Mouse (Mus musculus): ENCODE data around the gene Kdm2a. TPM values are rescaled to one million over a fixed set of nuclear protein-coding genes. Genes with fewer than 3 reads are reported as not detected.
"Not testable (repeated sequence)": the region's sequence is repeated elsewhere in the genome, so short reads cannot be mapped to it uniquely, and the experiment has no call there.

Gene Kdm2a
- total RNA-seq, 2 experiments from 2014 or later: 70.6 to 85.0 TPM

DNA sequence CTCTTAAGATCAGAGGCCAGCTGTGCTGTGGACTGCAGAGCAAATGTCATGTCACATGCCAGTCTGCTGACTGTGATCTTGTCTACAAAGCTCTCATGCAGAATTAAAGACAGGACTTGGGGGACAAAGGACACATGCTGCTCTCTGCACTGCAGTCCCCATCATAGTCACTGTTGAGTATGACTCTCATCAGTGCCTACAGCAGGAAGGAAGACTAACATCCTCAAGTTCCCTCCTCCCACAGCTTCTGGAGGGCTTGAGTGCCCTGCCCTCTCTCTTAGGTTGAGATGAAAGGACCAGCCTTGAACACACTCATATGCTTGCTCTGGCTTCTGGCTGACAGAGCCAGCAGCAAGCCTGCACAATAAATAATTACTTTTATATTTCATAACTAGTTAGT, 19.6 kb upstream of the Kdm2a start:
- no peak for DNase-seq (ENCODE audit: extremely low spot score in 1 of 2, low spot score in 1 of 2)

DNA sequence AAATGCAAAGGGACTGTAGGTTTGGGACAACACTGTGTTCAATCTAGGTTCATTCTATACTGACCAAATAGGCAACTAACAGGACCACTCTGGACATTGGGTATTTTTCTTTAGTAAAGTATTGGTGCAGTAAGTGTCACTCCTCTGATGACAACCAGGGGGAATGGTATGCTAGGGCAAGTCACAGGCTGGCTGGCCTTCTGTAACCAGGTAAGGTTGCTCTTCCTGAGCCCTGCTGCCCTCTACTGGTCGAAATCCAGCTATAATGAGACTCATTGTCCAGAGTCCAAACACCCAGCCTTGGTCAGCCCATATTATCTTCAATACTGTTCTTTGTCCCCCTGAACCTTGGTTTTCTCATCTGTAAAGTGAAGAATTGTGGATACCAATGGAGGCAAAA, 19.1 kb upstream of the Kdm2a start:
- peak in 1 of 2 experiments; percentile 72 for DNase-seq (ENCODE audit: extremely low spot score in 1 of 2, low spot score in 1 of 2)

DNA sequence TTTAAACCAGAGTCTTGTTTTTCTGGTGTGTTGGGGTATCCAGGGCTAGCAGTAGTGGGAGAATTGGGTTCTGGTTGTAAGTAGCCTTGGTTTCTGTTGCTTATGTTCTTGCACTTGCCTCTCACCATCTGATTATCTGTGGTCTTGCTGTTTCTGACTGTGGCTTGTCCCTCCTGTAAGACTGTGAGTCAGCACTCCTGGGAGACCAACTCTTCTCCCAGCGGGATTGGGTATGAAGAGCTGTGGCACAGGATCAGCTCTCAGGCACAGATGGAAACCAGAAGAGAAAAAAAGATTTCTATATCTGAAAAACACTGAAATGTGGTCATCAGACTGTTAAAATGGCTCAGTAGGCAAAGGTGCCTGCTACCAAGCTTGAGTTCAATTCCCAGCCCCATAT, 16.5 kb upstream of the Kdm2a start:
- no peak for DNase-seq (ENCODE audit: extremely low spot score in 1 of 2, low spot score in 1 of 2)

DNA sequence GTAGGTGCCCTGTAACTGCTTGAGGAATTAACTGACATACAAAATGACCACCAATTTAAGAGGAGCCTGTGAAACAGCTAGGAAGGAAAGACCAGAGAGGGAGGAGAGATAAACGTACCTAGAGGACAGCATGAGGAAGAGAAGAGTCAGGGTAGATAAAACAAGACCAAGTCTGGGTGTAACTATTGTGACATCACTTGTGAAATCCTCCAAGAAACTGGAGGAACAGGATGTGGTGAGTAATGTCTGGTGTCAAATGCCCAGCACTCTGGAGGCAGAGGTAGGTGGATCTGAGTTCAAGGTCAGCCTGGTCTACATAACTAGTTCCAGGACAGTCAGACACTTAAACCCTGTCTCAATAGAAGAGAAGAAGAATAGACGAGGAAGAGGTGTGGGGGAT, 11.0 kb upstream of the Kdm2a start:
- no peak for DNase-seq (ENCODE audit: extremely low spot score in 1 of 2, low spot score in 1 of 2)

DNA sequence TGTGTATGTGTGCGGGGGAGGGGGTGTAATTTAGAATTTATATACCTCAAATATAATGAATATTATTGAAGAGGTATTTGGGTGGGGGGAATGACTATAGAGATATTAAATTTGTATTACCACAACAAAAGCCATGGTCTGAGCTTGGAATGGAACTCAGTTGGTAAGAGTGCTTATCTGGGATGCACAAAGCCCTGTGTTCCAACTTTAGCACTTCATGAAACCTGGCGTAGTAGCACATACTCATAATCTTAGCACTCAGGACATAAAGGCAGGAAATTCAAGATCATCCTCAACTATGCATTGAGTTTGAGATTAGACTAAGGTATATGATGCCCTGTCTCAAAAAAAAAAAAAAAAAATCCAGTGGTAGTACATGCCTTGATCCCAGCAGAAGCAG, 6.8 kb upstream of the Kdm2a start:
- no peak for DNase-seq (ENCODE audit: extremely low spot score in 1 of 2, low spot score in 1 of 2)

DNA sequence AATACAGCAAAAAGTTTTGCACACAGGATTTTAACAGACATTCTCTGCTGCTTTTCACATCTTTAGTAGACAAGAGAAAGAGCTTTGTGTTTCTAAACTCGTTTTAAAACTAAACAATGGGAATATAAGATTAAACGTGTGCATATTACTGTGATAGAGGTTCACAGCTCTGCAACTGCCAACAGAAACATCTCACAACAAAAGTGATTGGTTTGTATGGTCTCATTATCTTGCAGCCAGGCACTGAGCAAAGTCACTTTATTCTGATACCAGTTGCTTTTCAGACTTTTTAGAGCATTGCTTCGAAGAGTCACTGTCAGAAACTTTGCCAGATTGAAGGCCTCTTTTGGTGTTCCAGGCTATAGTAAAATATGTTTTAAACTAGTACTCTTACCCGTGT, 874 bp upstream of the Kdm2a start:
- no peak for DNase-seq (ENCODE audit: extremely low spot score in 1 of 2, low spot score in 1 of 2)

DNA sequence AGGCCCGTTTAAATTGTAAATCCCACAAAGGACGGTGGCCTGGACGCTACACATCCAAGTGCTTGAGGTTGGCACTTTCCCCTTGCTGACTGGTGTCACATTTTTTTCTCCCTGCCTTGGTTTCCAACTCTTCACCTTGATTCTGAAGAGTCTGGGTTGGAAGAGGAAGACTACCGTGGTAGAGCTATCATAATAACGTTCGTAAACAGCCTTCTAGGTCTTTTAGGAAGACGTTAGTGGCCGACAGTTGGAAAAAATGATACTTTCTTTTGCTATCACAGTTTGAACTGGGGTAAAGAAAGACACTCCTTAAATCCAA, 504 bp upstream of the Kdm2a start:
- no peak for DNase-seq (ENCODE audit: extremely low spot score in 1 of 2, low spot score in 1 of 2)

DNA sequence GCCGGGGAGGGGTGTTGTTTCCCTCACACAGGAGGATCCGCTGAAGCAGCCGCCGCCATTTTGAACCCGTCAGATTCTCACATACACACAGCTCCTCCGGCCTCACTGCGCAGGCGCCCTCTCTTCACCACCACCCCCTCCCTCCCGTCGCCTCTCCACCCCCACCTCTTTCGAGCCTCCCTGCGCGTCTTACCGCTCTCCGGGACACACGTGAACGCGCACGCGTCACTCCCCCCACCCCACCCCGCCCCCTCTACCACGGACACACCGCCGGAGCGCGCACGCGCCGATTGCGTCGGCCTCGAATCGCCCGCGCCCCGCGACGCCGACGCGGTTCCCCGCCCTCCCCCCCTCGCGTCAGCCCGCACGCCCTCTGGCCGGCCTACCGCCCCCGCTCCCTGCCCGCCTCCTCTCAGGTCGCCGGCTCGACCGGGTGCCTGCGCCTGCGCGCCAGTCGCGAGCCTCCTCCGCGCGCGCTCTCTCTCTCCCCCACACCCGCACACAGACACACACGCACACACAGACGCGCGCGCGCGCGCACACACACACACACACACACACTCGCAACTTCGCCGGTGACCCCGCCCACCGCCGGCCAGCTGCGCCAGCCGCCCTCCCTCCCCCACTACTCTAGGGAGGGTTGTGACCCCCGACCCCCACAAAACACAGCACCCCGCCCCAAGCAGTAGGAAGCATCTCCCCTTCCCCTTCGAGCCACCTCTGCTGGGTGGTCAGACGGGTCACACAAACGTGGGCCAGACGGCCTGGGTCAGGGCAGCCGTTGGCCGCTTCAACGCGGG, 887 bp downstream of the Kdm2a start:
- peak; percentile 88 to 90 for DNase-seq (ENCODE audit: extremely low spot score in 1 of 2, low spot score in 1 of 2)

DNA sequence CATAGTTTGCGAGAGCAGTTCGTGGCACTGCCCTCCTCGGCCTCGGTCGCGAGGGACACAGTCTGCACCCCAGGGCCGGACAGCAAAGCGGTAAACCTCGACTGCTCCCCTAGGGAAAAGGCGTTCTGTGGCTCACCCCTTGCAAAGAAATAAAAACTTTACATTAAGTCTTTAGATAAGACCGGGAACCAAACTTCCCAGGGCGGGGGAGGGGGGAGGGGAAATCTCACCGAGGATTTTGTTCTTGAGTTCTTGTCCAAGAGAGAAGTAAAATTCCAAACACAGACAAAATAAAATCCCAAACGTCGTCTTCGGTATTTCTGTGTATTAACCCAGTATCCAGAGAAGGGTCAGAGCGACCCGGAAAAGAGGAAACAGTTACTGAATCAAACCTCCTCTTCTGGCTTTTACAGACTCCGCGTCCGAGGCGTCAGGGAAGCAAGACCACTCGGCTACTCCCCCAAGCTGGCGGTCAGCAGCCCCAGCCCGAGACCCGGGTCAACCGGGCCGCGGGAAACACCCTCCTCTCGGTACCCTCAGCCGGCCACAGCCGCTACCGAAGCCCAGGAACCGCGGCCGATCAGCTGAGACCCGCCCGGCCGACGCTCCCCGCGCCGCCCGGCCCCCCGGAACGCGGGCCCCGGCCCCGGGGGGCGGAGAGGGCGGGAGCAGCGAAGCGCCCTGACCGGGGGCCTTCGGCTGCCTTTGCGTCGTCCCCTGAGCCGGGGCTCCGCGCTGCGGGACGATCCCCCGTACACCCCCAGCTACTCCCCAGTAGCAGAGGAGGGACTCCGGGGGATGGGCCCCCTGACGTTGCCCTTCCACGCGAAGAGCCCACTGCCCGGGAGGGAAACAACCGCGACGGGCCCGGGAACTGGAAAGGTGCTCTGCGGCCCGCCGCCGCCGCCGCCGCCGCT, 1.7 kb downstream of the Kdm2a start:
- peak; percentile 21 to 29 for DNase-seq (ENCODE audit: extremely low spot score in 1 of 2, low spot score in 1 of 2)

DNA sequence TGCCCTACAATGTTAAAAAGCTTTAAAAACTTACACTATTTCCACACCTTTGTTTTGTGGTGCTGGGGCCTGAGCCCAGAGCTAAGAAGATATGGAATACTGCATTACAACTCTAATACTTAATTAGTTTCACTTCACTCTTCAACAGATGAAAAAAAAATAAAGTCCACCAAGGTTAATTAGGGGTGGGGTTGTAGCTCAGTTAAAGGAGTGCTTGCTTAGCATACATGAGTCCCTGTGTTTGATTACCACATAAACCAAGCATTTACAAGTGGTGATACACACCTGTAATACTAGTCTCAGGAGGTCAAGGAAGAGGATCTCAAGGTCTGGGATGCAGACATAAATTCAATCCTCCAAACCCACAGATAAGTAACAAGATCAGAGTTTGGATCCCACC, 10.8 kb downstream of the Kdm2a start:
- no peak for DNase-seq (ENCODE audit: extremely low spot score in 1 of 2, low spot score in 1 of 2)

DNA sequence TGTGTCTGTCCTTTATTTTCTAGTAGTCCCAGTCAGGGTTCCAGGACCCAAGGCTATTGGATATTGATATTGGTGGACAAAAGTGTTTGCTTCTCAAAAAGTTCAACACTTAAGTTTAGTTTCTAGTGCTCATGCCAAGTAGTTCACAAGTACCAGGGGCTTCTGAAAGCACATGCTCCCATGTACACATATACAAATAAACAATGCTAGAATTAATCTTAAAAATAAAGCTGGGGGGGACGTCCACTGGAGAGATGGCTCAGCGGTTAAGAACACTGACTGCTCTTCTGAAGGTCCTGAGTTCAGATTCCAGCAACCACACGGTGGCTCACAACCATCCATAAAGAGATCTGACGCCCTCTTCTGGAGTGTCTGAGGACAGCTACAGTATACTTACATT, 13.1 kb downstream of the Kdm2a start:
- DNase-seq (ENCODE audit: extremely low spot score in 1 of 2, low spot score in 1 of 2): no peak

DNA sequence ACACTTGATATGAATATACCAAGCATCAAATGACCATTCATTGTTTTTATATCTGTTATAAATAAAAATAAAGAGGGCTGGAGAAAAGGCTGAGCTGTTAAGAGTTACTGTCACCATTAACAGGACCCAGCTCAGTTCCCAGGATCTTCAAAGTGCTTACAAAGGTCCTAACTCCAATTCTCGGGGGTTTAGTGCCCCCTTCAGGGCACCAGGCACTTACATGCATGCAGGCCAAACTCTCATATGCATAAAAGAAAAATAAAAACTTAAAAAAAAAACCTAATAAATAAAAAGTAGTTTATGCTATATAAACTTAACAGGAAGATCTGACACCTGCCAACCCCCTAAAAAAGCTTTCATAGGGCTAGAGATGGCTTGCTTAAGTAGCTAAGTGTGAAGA, 13.8 kb downstream of the Kdm2a start:
- no peak for DNase-seq (ENCODE audit: extremely low spot score in 1 of 2, low spot score in 1 of 2)

DNA sequence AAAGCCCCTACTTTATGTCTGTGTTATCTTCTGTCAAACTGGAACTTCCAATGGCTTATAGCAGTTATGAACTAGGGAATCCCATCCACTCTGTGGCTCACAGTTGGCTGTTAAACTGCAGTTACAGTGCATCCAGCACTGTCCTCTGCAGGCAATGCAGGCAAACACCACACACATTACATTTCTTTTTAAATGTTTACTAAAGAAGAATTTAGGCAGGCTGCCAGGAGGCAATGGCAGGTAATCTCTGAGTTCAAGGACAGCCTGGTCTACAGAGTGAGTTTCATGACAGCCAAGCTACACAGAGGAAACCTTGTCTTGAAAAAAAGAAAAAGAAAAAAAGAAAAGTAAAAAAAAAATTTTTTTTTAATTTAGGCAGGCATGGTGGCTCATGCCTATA, 14.8 kb downstream of the Kdm2a start:
- DNase-seq (ENCODE audit: extremely low spot score in 1 of 2, low spot score in 1 of 2): no peak

DNA sequence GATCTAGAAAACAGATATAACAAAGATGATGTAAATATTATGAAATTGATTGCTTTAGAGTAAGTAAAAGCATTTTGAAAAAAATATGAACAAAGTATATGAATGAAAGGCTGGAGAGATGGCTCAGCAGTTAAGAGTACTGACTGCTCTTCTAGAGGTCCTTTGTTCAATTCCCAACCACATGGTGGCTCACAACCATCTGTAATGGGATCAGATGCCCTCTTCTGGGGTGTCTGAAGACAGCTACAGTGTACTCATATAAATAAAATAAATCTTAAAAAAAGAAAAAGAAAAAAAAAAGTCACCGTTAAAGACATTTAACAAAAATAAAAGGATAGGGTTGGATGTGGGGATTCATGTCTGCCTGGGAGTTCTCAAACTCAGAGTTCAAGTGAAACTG, 15.8 kb downstream of the Kdm2a start:
- not testable (repeated sequence) for DNase-seq (ENCODE audit: extremely low spot score in 1 of 2, low spot score in 1 of 2)

DNA sequence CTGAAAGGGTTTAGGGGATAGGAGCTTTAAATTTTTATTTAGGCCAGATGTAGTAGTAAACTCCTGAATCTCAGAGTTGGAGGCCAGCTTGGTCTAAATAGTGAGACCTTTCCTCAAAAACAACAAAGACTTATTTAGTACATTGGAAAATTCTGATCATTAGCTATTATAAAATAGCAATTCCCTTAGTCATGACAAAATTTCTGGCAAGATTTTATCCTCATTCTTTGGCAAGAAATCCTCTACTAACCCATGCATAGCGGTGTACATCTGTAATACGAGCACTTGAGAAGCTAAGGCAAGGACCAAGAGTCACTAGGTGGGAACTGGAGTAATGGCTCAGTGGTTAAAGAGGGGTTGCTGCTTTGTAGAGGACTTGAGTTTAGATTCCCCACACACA, 27.4 kb downstream of the Kdm2a start:
- DNase-seq (ENCODE audit: extremely low spot score in 1 of 2, low spot score in 1 of 2): no peak

DNA sequence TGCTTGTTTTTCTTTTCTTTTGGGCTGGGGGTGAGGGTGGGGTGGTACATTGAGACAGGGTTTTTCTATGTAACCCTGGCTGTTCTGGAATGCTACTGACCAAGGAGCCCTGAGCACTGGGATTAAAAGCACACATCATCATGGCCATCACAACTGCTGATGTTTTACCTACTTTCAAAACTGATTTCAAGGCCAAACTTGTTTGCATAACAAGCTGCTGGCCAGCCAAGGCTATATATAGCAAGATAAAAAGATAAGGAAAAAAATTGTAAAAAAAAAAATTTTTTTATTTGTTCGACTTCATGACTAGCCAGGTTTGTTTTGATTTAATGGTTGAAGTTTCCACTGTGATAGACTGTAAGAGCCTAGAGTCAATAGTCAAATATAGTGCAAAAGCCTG, 27.8 kb downstream of the Kdm2a start:
- DNase-seq (ENCODE audit: extremely low spot score in 1 of 2, low spot score in 1 of 2): no peak

DNA sequence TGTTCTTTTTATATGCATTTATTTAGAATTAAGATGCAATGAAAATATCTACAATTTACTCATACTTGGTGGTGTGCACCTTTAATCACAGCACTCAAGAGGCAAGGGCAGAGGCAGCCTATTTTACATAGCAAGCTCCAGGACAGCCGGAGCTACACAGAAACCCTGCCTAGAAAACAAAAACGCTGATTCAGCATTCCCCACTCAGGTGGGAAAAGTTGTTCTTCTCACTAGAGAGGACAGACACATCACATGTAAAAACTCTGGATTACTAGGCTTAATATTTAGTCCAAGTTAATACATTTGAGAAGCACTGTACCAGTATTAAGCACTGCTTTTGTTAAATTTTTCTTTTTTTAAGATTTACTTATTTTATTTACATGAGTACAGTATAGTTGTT, 48.6 kb downstream of the Kdm2a start:
- DNase-seq (ENCODE audit: extremely low spot score in 1 of 2, low spot score in 1 of 2): no peak

DNA sequence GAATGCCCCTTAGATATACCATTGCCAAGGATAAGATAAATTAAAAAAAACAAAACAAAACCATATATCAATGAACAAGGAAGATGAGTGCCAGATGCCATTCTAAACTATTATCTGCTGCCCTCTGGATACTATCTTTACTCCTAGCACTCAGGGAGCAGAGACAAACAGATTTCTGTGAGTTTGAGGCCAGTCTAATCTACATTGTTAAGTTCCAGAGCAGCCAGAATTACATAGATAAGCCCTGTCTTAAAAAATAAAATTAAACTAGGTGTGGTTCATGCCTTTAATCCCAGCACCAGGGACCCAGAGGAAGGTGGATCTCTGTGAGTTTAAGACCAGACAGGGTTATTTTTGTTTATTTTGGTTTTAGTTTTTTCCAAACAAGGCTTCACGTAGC, 51.6 kb downstream of the Kdm2a start:
- DNase-seq (ENCODE audit: extremely low spot score in 1 of 2, low spot score in 1 of 2): no peak

DNA sequence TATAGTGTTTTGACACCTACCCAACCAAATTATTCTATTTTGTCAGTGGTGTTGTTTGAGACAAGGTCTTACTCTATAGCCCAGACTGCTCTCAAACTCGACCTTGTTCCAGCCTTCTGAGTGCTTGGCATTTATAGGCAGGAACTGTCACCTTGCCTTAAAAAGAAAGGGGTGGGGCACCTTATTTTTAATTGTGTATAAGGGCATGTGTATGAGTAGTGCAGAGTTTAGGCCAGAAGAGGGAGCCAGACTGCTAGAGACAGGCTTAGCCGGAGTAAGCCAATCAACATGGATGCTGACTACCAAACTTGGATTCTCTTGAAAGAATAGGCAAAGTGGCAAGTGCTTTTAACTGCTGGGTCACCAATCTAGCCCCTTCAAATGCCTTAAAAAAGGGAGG, 59.9 kb downstream of the Kdm2a start:
- DNase-seq (ENCODE audit: extremely low spot score in 1 of 2, low spot score in 1 of 2): peak in 1 of 2 experiments; percentile 35

DNA sequence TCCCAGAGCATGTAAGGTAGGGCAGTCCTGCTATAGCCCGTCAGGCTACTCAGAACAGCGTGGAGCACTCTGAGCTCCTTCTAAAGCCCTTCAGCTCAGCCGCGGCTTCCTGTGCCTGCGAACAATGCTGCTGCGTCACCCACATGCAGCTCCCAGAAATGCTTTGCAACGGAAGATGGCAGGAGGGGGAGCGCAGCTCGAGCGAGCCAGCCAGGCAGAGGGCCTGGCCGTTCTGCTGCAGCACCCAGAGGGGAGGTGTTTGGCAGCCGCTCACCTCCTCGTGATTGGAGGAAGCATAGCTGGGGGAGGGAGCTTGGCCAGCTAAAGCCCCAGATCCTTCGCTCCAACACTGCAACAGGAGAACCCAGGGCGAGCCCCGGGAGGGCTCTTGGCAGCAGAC, 64.3 kb downstream of the Kdm2a start:
- DNase-seq (ENCODE audit: extremely low spot score in 1 of 2, low spot score in 1 of 2): peak; percentile 75 to 77

DNA sequence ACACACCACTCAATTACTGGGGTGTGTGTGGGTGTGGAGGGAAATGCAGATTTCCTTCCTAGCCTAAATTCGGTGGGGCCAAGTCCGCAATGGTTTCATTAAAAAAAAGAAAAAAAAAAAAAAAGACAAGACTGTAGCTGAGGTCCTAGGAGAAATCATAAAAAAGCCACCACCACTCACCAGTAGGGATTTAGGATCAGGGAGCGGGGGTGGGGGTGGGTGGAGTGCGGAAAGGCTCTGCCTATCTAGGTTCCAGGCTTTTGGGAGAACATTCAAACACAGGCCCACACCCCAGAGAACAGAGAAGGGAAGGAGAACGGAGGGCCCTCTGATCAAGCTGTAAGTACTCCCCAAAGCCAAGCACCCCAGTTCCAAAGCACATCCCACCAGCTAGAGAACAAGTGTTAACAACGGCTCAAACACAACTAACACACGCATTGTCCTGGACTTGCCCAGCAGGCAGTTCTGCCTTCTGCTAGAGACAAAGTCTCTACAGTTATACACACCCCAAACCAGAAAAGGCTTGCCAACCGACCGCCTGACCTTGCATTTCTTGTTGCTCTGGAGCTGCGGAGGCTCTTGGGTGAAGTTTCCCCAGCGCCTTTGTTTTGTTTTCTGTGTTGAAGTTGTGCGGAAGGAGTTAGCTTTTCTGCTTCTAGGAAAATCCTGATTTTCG, 64.8 kb downstream of the Kdm2a start:
- peak in 1 of 2 experiments; percentile 17 for DNase-seq (ENCODE audit: extremely low spot score in 1 of 2, low spot score in 1 of 2)

All from layer of hippocampus, postnatal 25 days (tissue).